Mouse (Mus musculus) MEL (cell line): ENCODE results near the gene Bloc1s4. TPM values are rescaled to one million over a fixed set of nuclear protein-coding genes. Genes with fewer than 3 reads are reported as not detected.

Source experiments
- DNase-seq: peaks from one replicate; pipeline ENCODE4 v3.0.0; 2011; ENCODE audit warnings: low read depth, low spot score
- H3K27ac ChIP-seq: 2 replicates; pipeline ENCODE4 v1.5.1; 2012; ENCODE audit warnings: low read depth, mild to moderate bottlenecking, control low read depth, low read length, moderate library complexity; ENCODE audit not compliant: control insufficient read depth
- H3K27me3 ChIP-seq, 2 experiments: fragments of 150-350 bp in 1 of 2; sonication (generic) in 1 of 2; 2 replicates each; pipeline ENCODE4 v1.6.1; 2012; ENCODE audit warnings: low read length in 2 of 2, mild to moderate bottlenecking in 2 of 2, improper control_type of control experiment in 1 of 2, moderate library complexity in 1 of 2; ENCODE audit not compliant: insufficient read depth in 2 of 2, control insufficient read depth in 1 of 2
- H3K36me3 ChIP-seq, 2 experiments: 2 replicates each; pipeline ENCODE4 v1.6.1; 2012 to 2014; ENCODE audit warnings: low read length in 2 of 2, improper control_type of control experiment in 1 of 2, inconsistent platforms in 1 of 2, mild to moderate bottlenecking in 1 of 2; ENCODE audit not compliant: insufficient read depth in 2 of 2, control insufficient read depth in 1 of 2
- H3K4me1 ChIP-seq, 2 experiments: fragments of 150-350 bp in 1 of 2; sonication (generic) in 1 of 2; 2 replicates each; pipeline ENCODE4 v1.6.1; 2012; ENCODE audit warnings: low read length in 2 of 2, improper control_type of control experiment in 1 of 2, mild to moderate bottlenecking in 1 of 2; ENCODE audit not compliant: insufficient read depth in 2 of 2, control insufficient read depth in 1 of 2
- H3K4me3 ChIP-seq, 2 experiments: fragments of 150-350 bp in 1 of 2; sonication (generic) in 1 of 2; 2 replicates each; pipeline ENCODE4 v1.5.1; 2012; ENCODE audit warnings: low read depth in 2 of 2, low read length in 2 of 2, mild to moderate bottlenecking in 2 of 2, moderate library complexity in 2 of 2, control low read depth in 1 of 2, improper control_type of control experiment in 1 of 2; ENCODE audit not compliant: control insufficient read depth in 1 of 2, insufficient read depth in 1 of 2
- H3K79me2 ChIP-seq: 2 replicates; pipeline ENCODE4 v1.6.1; 2012; ENCODE audit warnings: mild to moderate bottlenecking, low read length, moderate library complexity; ENCODE audit not compliant: control insufficient read depth, poor library complexity, insufficient read depth
- H3K9ac ChIP-seq: 2 replicates; pipeline ENCODE4 v1.6.1; 2012; ENCODE audit warnings: low read depth, mild to moderate bottlenecking, control low read depth, low read length, moderate library complexity; ENCODE audit not compliant: control insufficient read depth, poor library complexity, severe bottlenecking
- H3K9me3 ChIP-seq: fragments of 150-350 bp; sonication (generic); replicated peaks from 2 replicates; pipeline ENCODE4 v1.6.1; 2012; ENCODE audit warnings: mild to moderate bottlenecking, low read length, improper control_type of control experiment, moderate library complexity; ENCODE audit not compliant: insufficient read depth
- CHD1 ChIP-seq: IDR thresholded peaks from 2 replicates; pipeline ENCODE4 v1.6.1; 2012; ENCODE audit warnings: low read depth, mild to moderate bottlenecking, inconsistent platforms, low read length, improper control_type of control experiment
- CHD2 ChIP-seq: IDR thresholded peaks from 2 replicates; pipeline ENCODE4 v1.6.1; 2011; ENCODE audit warnings: low read length, improper control_type of control experiment
- CTCF ChIP-seq, 3 experiments: IDR thresholded peaks in 2 of 3; conservative IDR thresholded peaks in 1 of 3; 2 replicates each; pipeline ENCODE4 v1.5.1; 2011 to 2012; ENCODE audit warnings: low read length in 3 of 3, low read depth in 2 of 3, mild to moderate bottlenecking in 2 of 3, improper control_type of control experiment in 1 of 3, inconsistent platforms in 1 of 3, mixed read lengths in 1 of 3, moderate library complexity in 1 of 3; ENCODE audit not compliant: control insufficient read depth in 1 of 3, insufficient read depth in 1 of 3, poor library complexity in 1 of 3, severe bottlenecking in 1 of 3
- ELF1 ChIP-seq: IDR thresholded peaks from 2 replicates; pipeline ENCODE4 v1.6.1; 2014; ENCODE audit warnings: low read depth, mild to moderate bottlenecking, inconsistent platforms, low read length, improper control_type of control experiment, moderate library complexity
- EP300 ChIP-seq, 2 experiments: IDR thresholded peaks; 2 replicates each; pipeline ENCODE4 v1.6.1; 2011; ENCODE audit warnings: improper control_type of control experiment in 2 of 2, low read length in 2 of 2, low read depth in 1 of 2, mild to moderate bottlenecking in 1 of 2
- ETS1 ChIP-seq: IDR thresholded peaks from 2 replicates; pipeline ENCODE4 v1.6.1; 2012; ENCODE audit warnings: low read depth, mild to moderate bottlenecking, inconsistent platforms, low read length, improper control_type of control experiment, moderate library complexity
- GABPA ChIP-seq: IDR thresholded peaks from 2 replicates; pipeline ENCODE4 v1.6.1; 2012; ENCODE audit warnings: low read depth, mild to moderate bottlenecking, inconsistent platforms, low read length, improper control_type of control experiment, moderate library complexity
- JUND ChIP-seq: IDR thresholded peaks from 2 replicates; pipeline ENCODE4 v1.6.1; 2011; ENCODE audit warnings: low read depth, mild to moderate bottlenecking, improper control_type of control experiment, low read length
- KAT2A ChIP-seq: conservative IDR thresholded peaks from 2 replicates; pipeline ENCODE4 v1.6.1; 2012; ENCODE audit warnings: low read depth, low read length, improper control_type of control experiment, inconsistent platforms
- MAFK ChIP-seq: IDR thresholded peaks from 2 replicates; pipeline ENCODE4 v1.6.1; 2011; ENCODE audit warnings: low read depth, mild to moderate bottlenecking, low read length, improper control_type of control experiment, borderline replicate concordance
- MAX ChIP-seq: IDR thresholded peaks from 2 replicates; pipeline ENCODE4 v1.6.1; 2011; ENCODE audit warnings: low read length, improper control_type of control experiment
- MAZ ChIP-seq: IDR thresholded peaks from 2 replicates; pipeline ENCODE4 v1.6.1; 2012; ENCODE audit warnings: low read depth, mild to moderate bottlenecking, inconsistent platforms, low read length, improper control_type of control experiment
- MXI1 ChIP-seq: IDR thresholded peaks from 2 replicates; pipeline ENCODE4 v1.6.1; 2011; ENCODE audit warnings: mild to moderate bottlenecking, low read depth, low read length, improper control_type of control experiment
- MYC ChIP-seq: IDR thresholded peaks from 2 replicates; pipeline ENCODE4 v1.6.1; 2011; ENCODE audit warnings: low read depth, mild to moderate bottlenecking, low read length, improper control_type of control experiment, moderate library complexity
- NRF1 ChIP-seq: IDR thresholded peaks from 2 replicates; pipeline ENCODE4 v1.6.1; 2014; ENCODE audit warnings: low read depth, mild to moderate bottlenecking, inconsistent platforms, low read length, improper control_type of control experiment, moderate library complexity; ENCODE audit not compliant: poor library complexity, insufficient read depth, severe bottlenecking
- POLR2A ChIP-seq, 2 experiments: IDR thresholded peaks; 2 replicates each; pipeline ENCODE4 v1.6.1; 2011 to 2012; ENCODE audit warnings: low read length in 2 of 2, mild to moderate bottlenecking in 2 of 2, control low read depth in 1 of 2, improper control_type of control experiment in 1 of 2, low read depth in 1 of 2, moderate library complexity in 1 of 2; ENCODE audit not compliant: control insufficient read depth in 1 of 2, insufficient read depth in 1 of 2, poor library complexity in 1 of 2
- POLR2AphosphoS2 ChIP-seq: IDR thresholded peaks from 2 replicates; pipeline ENCODE4 v1.6.1; 2011; ENCODE audit warnings: low read length, improper control_type of control experiment
- POLR2AphosphoS5 ChIP-seq: IDR thresholded peaks from 2 replicates; pipeline ENCODE4 v1.6.1; 2012; ENCODE audit warnings: low read depth, borderline replicate concordance, mild to moderate bottlenecking, inconsistent platforms, low read length, moderate library complexity, mixed read lengths
- RAD21 ChIP-seq: IDR thresholded peaks from 2 replicates; pipeline ENCODE4 v1.6.1; 2011; ENCODE audit warnings: mild to moderate bottlenecking, low read depth, low read length, improper control_type of control experiment
- RCOR1 ChIP-seq: IDR thresholded peaks from 2 replicates; pipeline ENCODE4 v1.6.1; 2012; ENCODE audit warnings: low read depth, mild to moderate bottlenecking, inconsistent platforms, low read length, improper control_type of control experiment
- SIN3A ChIP-seq: IDR thresholded peaks from 2 replicates; pipeline ENCODE4 v1.6.1; 2012; ENCODE audit warnings: low read length, improper control_type of control experiment, inconsistent platforms
- SMC3 ChIP-seq: IDR thresholded peaks from 2 replicates; pipeline ENCODE4 v1.6.1; 2011; ENCODE audit warnings: low read depth, low read length, improper control_type of control experiment
- TAL1 ChIP-seq: IDR thresholded peaks from 2 replicates; pipeline ENCODE4 v1.6.1; 2012; ENCODE audit warnings: mild to moderate bottlenecking, inconsistent platforms, low read length, moderate library complexity, mixed read lengths
- TBP ChIP-seq: IDR thresholded peaks from 2 replicates; pipeline ENCODE4 v1.8.0; 2011; ENCODE audit warnings: low read depth, low read length, improper control_type of control experiment
- TCF12 ChIP-seq: IDR thresholded peaks from 2 replicates; pipeline ENCODE4 v1.6.1; 2014; ENCODE audit warnings: low read depth, mild to moderate bottlenecking, inconsistent platforms, low read length, improper control_type of control experiment, moderate library complexity
- UBTF ChIP-seq: IDR thresholded peaks from 2 replicates; pipeline ENCODE4 v1.6.1; 2012; ENCODE audit warnings: low read depth, mild to moderate bottlenecking, inconsistent platforms, low read length, improper control_type of control experiment, moderate library complexity, borderline replicate concordance; ENCODE audit not compliant: insufficient read depth
- USF2 ChIP-seq, 2 experiments: IDR thresholded peaks; 2 replicates each; pipeline ENCODE4 v1.6.1; 2011 to 2012; ENCODE audit warnings: improper control_type of control experiment in 2 of 2, low read length in 2 of 2, borderline replicate concordance in 1 of 2, inconsistent platforms in 1 of 2, low read depth in 1 of 2, mild to moderate bottlenecking in 1 of 2; ENCODE audit not compliant: insufficient read depth in 1 of 2
- ZC3H11A ChIP-seq: IDR thresholded peaks from 2 replicates; pipeline ENCODE4 v1.6.1; 2012; ENCODE audit warnings: low read depth, mild to moderate bottlenecking, inconsistent platforms, low read length, improper control_type of control experiment
- ZKSCAN1 ChIP-seq: IDR thresholded peaks from 2 replicates; pipeline ENCODE4 v1.6.1; 2012; ENCODE audit warnings: low read depth, mild to moderate bottlenecking, inconsistent platforms, low read length, improper control_type of control experiment, moderate library complexity
- ZMIZ1 ChIP-seq: IDR thresholded peaks from 2 replicates; pipeline ENCODE4 v1.6.1; 2012; ENCODE audit warnings: low read depth, mild to moderate bottlenecking, inconsistent platforms, low read length, improper control_type of control experiment, moderate library complexity
- ZNF384 ChIP-seq: IDR thresholded peaks from 2 replicates; pipeline ENCODE4 v1.6.1; 2012; ENCODE audit warnings: low read depth, mild to moderate bottlenecking, inconsistent platforms, low read length, improper control_type of control experiment
- polyA plus RNA-seq, 2 experiments: library from polyadenylated mRNA; stranded (reverse) in 1 of 2; unstranded in 1 of 2; fragments of >175 nt in 1 of 2; fragments of >200 nt in 1 of 2; gene quantifications; 2 replicates each; pipeline versions ENCODE4 v1.2.1 to v1.2.4; 2012; ENCODE audit warnings: low replicate concordance in 2 of 2, low read depth in 1 of 2; ENCODE audit not compliant: insufficient read length in 2 of 2, insufficient read depth in 1 of 2, missing spikeins in 1 of 2
- total RNA-seq: library from RNA; depleted of rRNA; stranded (reverse); fragments of 300-350 nt; gene quantifications from 2 replicates; pipeline ENCODE4 v1.2.3, GENCODE M21; 2012

Bloc1s4 gene
- total and polyA plus RNA-seq, 3 experiments, result 29.8 to 32.9 TPM; not detected in 1

- H3K4me3 ChIP-seq, result no peak overlapping the region
- DNase-seq, result no peak
- H3K79me2 ChIP-seq, result no peaks in the 10 kb centered on the region
- no peaks in the 10 kb centered on the region for H3K36me3 ChIP-seq
- H3K27me3 ChIP-seq, result no peaks in the 10 kb centered on the region
- no peak for TF ChIP-seq MAFK
- no peak for TF ChIP-seq TCF12
- TF ChIP-seq MYC, result no peak
- TF ChIP-seq MXI1, result no peak
- no peak for TF ChIP-seq ETS1
- no peak for TF ChIP-seq RAD21
- TF ChIP-seq CHD2, result no peak
- TF ChIP-seq ZMIZ1, result no peak
- TF ChIP-seq ZNF384, result no peak
- TF ChIP-seq ZC3H11A, result no peak
- TF ChIP-seq SIN3A, result no peak
- TF ChIP-seq POLR2A (IDR thresholded peaks at IDR 0.05; ENCODE audit: control insufficient read depth in 1 of 2, insufficient read depth in 1 of 2, low read depth in 1 of 2, low read length in 2 of 2, poor library complexity in 1 of 2), result no peak
- TF ChIP-seq KAT2A, result no peak
- no peak for TF ChIP-seq USF2 (IDR thresholded peaks at IDR 0.05; ENCODE audit: borderline replicate concordance in 1 of 2, insufficient read depth in 1 of 2, low read depth in 1 of 2, low read length in 2 of 2)
- H3K9me3 ChIP-seq, result no peaks in the 10 kb centered on the region
- H3K9ac ChIP-seq, result no peak overlapping the region
- no peaks in the 10 kb centered on the region for H3K4me1 ChIP-seq
- no peak overlapping the region for H3K27ac ChIP-seq
These were observed 11.4 kb upstream of the Bloc1s4 start for GRCm38 (mm10) chr5:36759848-36760247.

GRCm38 (mm10) chr5:36757033-36757432 lies 8.6 kb upstream of the Bloc1s4 start:
- no peak overlapping the region for H3K27ac ChIP-seq
- no peak overlapping the region for H3K4me3 ChIP-seq
- no peaks in the 10 kb centered on the region for H3K79me2 ChIP-seq
- H3K9me3 ChIP-seq, result no peaks in the 10 kb centered on the region
- no peak overlapping the region for H3K9ac ChIP-seq
- H3K4me1 ChIP-seq, result no peaks in the 10 kb centered on the region
- peak; percentile 80 for DNase-seq
- no peaks in the 10 kb centered on the region for H3K27me3 ChIP-seq
- H3K36me3 ChIP-seq, result no peaks in the 10 kb centered on the region; a peak in 1 of 4 replicates
- TF ChIP-seq MAX (peak; percentile 48; the same call in 1 of the 2 replicates), ZNF384 (0 out of 2 replicates have a peak, but pooled peaks have one; percentile 28), ZKSCAN1 (0 out of 2 replicates have a peak, but pooled peaks have one; percentile 47), RCOR1 (0 out of 2 replicates have a peak, but pooled peaks have one; percentile 36), USF2 (IDR thresholded peaks at IDR 0.05; ENCODE audit: borderline replicate concordance in 1 of 2, insufficient read depth in 1 of 2, low read depth in 1 of 2, low read length in 2 of 2) (no peak), MAZ (0 out of 2 replicates have a peak, but pooled peaks have one; percentile 44), KAT2A (no peak), EP300 (IDR thresholded peaks at IDR 0.05; ENCODE audit: low read depth in 1 of 2, low read length in 2 of 2) (no peak), TBP (no peak), UBTF (no peak), NRF1 (no peak), ZMIZ1 (no peak), POLR2A (IDR thresholded peaks at IDR 0.05; ENCODE audit: control insufficient read depth in 1 of 2, insufficient read depth in 1 of 2, low read depth in 1 of 2, low read length in 2 of 2, poor library complexity in 1 of 2) (no peak), SMC3 (peak; percentile 68), GABPA (no peak), CHD2 (no peak), CTCF (IDR thresholded peaks at IDR 0.05 in 2 of 3, conservative IDR thresholded peaks at IDR 0.05 in 1 of 3; ENCODE audit: control insufficient read depth in 1 of 3, insufficient read depth in 1 of 3, low read depth in 2 of 3, low read length in 3 of 3, poor library complexity in 1 of 3, severe bottlenecking in 1 of 3) (peak; percentile 74 to 80 (median 78)), CHD1 (no peak), TAL1 (no peak), POLR2AphosphoS5 (no peak), POLR2AphosphoS2 (no peak), MYC (peak; percentile 93), JUND (peak; percentile 85), ELF1 (peak; percentile 50; the same call in 1 of the 2 replicates)
